Mouse (Mus musculus) MEL (cell line): ENCODE measurements at regions not wholly inside any gene's neighbourhood (a gene's known extent, or its start where the extent isn't known, plus 50 kb on each side); places are given as distances from the start of the nearest gene placed in this dataset.

Experiments used
- EP300 ChIP-seq, 2 experiments: IDR thresholded peaks; 2 replicates each; pipeline ENCODE4 v1.6.1; 2011; ENCODE audit warnings: improper control_type of control experiment in 2 of 2, low read length in 2 of 2, low read depth in 1 of 2, mild to moderate bottlenecking in 1 of 2
- TCF12 ChIP-seq: IDR thresholded peaks from 2 replicates; pipeline ENCODE4 v1.6.1; 2014; ENCODE audit warnings: low read depth, mild to moderate bottlenecking, inconsistent platforms, low read length, improper control_type of control experiment, moderate library complexity

DNA sequence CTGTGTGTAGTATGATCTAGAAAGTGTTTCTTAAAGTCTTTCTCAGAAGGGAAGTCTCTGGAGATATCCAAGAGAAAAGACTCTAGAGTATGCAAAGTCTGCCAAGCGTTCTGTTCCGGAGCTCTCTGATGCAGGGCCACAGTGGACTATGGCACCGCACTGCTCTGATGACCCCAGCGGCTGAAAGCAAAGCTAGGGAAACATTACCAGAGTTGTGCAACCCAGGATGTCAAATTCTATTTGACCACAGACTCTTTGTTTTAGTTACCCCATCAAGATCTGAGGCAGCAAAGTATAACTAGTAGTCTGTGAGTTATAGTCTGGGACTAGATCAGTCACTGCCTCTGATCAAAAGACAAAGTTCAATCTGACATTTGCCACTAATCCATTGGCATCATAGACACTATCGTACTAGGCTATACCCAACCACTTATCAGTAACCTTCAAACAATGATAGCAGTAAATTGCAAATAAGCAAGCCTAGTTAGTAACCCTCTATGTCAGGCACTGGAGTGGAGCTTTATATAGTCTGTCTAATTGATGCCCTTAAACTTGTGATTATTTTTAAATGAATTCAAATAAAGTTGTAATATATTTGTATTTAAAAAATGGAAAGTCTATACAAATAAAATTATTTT, 198.9 kb upstream of the Ccdc122 start:
- TF ChIP-seq TCF12 (no peak), EP300 (IDR thresholded peaks at IDR 0.05; ENCODE audit: low read depth in 1 of 2, low read length in 2 of 2) (no peak)
